Mouse (Mus musculus): ENCODE measurements at regions not wholly inside any gene's neighbourhood (a gene's known extent, or its start where the extent isn't known, plus 50 kb on each side); places are given as distances from the start of the nearest gene placed in this dataset.

GRCm38 (mm10) chr14:17347286-17347685 lies 312.8 kb upstream of the Thrb start:
- Histone ChIP-seq H3K4me1 (ENCODE audit: insufficient read depth) (no peaks in the 10 kb centered on the region), H3K9me3 (ENCODE audit: low read length) (no peaks in the 10 kb centered on the region), H3K27me3 (ENCODE audit: insufficient read depth, low read length) (no peaks in the 10 kb centered on the region), H3K27ac (ENCODE audit: low read depth) (no peak overlapping the region), H3K36me3 (replicated peaks; ENCODE audit: insufficient read depth, low read length) (no peaks in the 10 kb centered on the region), H3K9ac (replicated peaks) (no peak overlapping the region), H3K4me2 (ENCODE audit: low read depth, low read length) (no peak overlapping the region), H3K4me3 (ENCODE audit: low read depth, low read length) (no peak overlapping the region)
- TF ChIP-seq EP300 (IDR thresholded peaks at IDR 0.05; ENCODE audit: low read depth) (no peak), CTCF (IDR thresholded peaks at IDR 0.05; ENCODE audit: low read depth) (no peak)
- 69% methylated on average over 2 of the region's 2 CpGs for WGBS (ENCODE audit: insufficient replicate concordance)
- ATAC-seq (no peak), DNase-seq (no peak)

- DNase-seq: no peak
- H3K9ac ChIP-seq (replicated peaks): no peak overlapping the region
- H3K4me2 ChIP-seq (ENCODE audit: low read depth, low read length): no peak overlapping the region
- WGBS (ENCODE audit: insufficient replicate concordance): 69% methylated on average over 4 of the region's 4 CpGs
- no peaks in the 10 kb centered on the region for H3K9me3 ChIP-seq (ENCODE audit: low read length)
- no peaks in the 10 kb centered on the region for H3K27me3 ChIP-seq (ENCODE audit: insufficient read depth, low read length)
- H3K36me3 ChIP-seq (replicated peaks; ENCODE audit: insufficient read depth, low read length): no peaks in the 10 kb centered on the region
- ATAC-seq: no peak
- no peaks in the 10 kb centered on the region for H3K4me1 ChIP-seq (ENCODE audit: insufficient read depth)
- no peak overlapping the region for H3K27ac ChIP-seq (ENCODE audit: low read depth)
- H3K4me3 ChIP-seq (ENCODE audit: low read depth, low read length): no peak overlapping the region
- TF ChIP-seq CTCF (IDR thresholded peaks at IDR 0.05; ENCODE audit: low read depth) (no peak), EP300 (IDR thresholded peaks at IDR 0.05; ENCODE audit: low read depth) (no peak)
Measured at GRCm38 (mm10) chr14:17352324-17353037, 307.6 kb upstream of the Thrb start.

DNA sequence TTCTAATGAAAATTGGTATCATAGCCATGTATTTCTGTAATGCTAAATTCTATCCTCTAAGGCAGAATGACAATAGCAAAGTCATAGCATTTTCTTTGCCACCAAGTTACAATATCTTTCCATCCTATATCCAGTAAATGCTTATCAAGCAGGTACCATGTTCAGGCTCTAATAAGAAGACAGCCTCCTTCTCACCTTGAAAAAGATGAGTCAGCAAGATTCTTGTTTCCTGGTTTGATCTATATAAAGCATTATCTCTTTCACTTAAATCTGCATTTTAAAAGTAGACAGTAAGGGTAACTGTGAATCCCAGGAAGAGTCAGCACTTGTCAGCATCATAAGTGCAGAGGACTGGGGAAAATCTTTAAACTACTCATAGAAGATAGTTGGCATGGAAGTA lies 298.2 kb upstream of the Thrb start:
- H3K27me3 ChIP-seq (ENCODE audit: insufficient read depth, low read length): no peaks in the 10 kb centered on the region
- H3K36me3 ChIP-seq (replicated peaks; ENCODE audit: insufficient read depth, low read length): no peaks in the 10 kb centered on the region
- H3K4me1 ChIP-seq (ENCODE audit: insufficient read depth): no peaks in the 10 kb centered on the region
- DNase-seq (no peak), ATAC-seq (no peak)
- H3K9me3 ChIP-seq (ENCODE audit: low read length): no peaks in the 10 kb centered on the region
- H3K4me3 ChIP-seq (ENCODE audit: low read depth, low read length): no peak overlapping the region
- no peak overlapping the region for H3K9ac ChIP-seq (replicated peaks)
- no peak overlapping the region for H3K27ac ChIP-seq (ENCODE audit: low read depth)
- TF ChIP-seq EP300 (IDR thresholded peaks at IDR 0.05; ENCODE audit: low read depth): no peak
- TF ChIP-seq CTCF (IDR thresholded peaks at IDR 0.05; ENCODE audit: low read depth): no peak
- no peak overlapping the region for H3K4me2 ChIP-seq (ENCODE audit: low read depth, low read length)

DNA sequence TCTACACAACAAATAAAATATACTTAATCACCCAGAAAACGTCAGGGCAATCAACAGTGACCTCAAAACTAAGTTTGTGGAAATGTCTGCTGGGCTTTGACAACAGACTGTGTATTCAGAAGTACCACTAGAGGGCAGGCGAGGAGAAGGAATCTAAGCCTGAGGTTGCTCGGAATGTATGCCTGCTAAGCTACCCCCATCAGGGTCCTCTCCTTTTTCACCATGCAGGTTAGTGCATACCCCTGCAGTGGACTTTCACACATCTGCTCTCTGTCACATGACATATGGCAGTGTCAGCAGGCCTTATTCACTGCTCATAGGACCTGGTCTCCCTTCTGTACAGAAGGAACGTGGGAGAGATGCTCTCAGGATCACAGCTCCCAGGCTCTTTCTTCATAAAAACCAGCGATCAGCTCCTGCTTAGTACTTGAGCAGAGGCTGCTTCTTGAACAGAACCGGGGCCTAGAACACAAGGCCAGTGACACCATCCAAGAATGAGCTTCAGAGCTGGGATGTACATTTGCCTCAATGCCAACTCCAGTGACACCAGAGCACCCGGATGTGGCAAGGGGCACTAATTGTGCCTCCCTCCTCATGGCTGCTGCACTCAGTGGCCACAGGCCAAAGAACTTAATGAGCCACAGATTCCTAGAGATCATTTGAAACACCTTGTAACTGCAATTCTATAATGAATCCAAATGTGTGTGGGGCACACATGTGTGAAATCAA lies 257.1 kb upstream of the Thrb start:
- Histone ChIP-seq H3K4me3 (ENCODE audit: low read depth, low read length) (no peak overlapping the region), H3K4me1 (ENCODE audit: insufficient read depth) (no peaks in the 10 kb centered on the region), H3K27me3 (ENCODE audit: insufficient read depth, low read length) (no peaks in the 10 kb centered on the region), H3K36me3 (replicated peaks; ENCODE audit: insufficient read depth, low read length) (no peaks in the 10 kb centered on the region), H3K4me2 (ENCODE audit: low read depth, low read length) (no peak overlapping the region), H3K9ac (replicated peaks) (no peak overlapping the region), H3K9me3 (ENCODE audit: low read length) (no peaks in the 10 kb centered on the region), H3K27ac (ENCODE audit: low read depth) (no peak overlapping the region)
- peak; percentile 22 for DNase-seq
- no peak for TF ChIP-seq EP300 (IDR thresholded peaks at IDR 0.05; ENCODE audit: low read depth)
- peak; percentile 83 for TF ChIP-seq CTCF (IDR thresholded peaks at IDR 0.05; ENCODE audit: low read depth)
- ATAC-seq: no peak
- 38% methylated on average over 7 of the region's 7 CpGs for WGBS (ENCODE audit: insufficient replicate concordance)

- TF ChIP-seq CTCF (IDR thresholded peaks at IDR 0.05; ENCODE audit: low read depth) (peak; percentile 73), EP300 (IDR thresholded peaks at IDR 0.05; ENCODE audit: low read depth) (no peak)
- Histone ChIP-seq H3K9me3 (ENCODE audit: low read length) (no peaks in the 10 kb centered on the region), H3K4me1 (ENCODE audit: insufficient read depth) (no peaks in the 10 kb centered on the region), H3K9ac (replicated peaks) (no peak overlapping the region), H3K27ac (ENCODE audit: low read depth) (no peak overlapping the region), H3K4me3 (ENCODE audit: low read depth, low read length) (no peak overlapping the region), H3K4me2 (ENCODE audit: low read depth, low read length) (no peak overlapping the region), H3K27me3 (ENCODE audit: insufficient read depth, low read length) (no peaks in the 10 kb centered on the region), H3K36me3 (replicated peaks; ENCODE audit: insufficient read depth, low read length) (no peaks in the 10 kb centered on the region)
- DNase-seq: peak; percentile 58
- ATAC-seq: no peak
- WGBS (ENCODE audit: insufficient replicate concordance): 74% methylated on average over 2 of the region's 2 CpGs
Measured at GRCm38 (mm10) chr14:17405551-17406336, 254.3 kb upstream of the Thrb start.

DNA sequence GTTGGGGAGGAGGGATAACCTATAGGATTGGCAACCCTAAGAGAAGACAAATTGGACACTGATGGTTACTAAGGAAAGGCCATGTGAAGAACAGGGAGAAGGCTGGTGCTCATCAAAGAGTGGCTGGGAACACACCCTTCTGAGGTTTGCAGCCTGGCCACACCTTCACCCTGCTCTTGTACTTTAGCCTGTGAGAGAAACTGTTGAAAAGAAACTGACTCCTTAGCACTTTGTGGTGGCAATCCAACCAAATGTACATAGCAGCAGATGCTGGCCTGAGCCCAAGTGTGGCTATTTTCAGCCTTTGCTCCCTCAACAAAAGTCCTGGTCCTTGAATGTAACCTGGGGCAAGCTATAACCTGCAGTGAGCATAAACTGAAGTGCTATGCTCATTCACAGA lies 253.2 kb upstream of the Thrb start:
- Histone ChIP-seq H3K4me2 (ENCODE audit: low read depth, low read length) (no peak overlapping the region), H3K27ac (ENCODE audit: low read depth) (no peak overlapping the region), H3K27me3 (ENCODE audit: insufficient read depth, low read length) (no peaks in the 10 kb centered on the region), H3K4me3 (ENCODE audit: low read depth, low read length) (no peak overlapping the region), H3K9ac (replicated peaks) (no peak overlapping the region), H3K9me3 (ENCODE audit: low read length) (no peaks in the 10 kb centered on the region), H3K36me3 (replicated peaks; ENCODE audit: insufficient read depth, low read length) (no peaks in the 10 kb centered on the region), H3K4me1 (ENCODE audit: insufficient read depth) (no peaks in the 10 kb centered on the region)
- no peak for DNase-seq
- no peak for TF ChIP-seq CTCF (IDR thresholded peaks at IDR 0.05; ENCODE audit: low read depth)
- TF ChIP-seq EP300 (IDR thresholded peaks at IDR 0.05; ENCODE audit: low read depth): no peak
- ATAC-seq: no peak

Measured in liver, postnatal 0 days (tissue).